ENCODE assay signal across 9 mouse cellular contexts in genomic region chr4:127023201-127023600, GRCm38 (mm10). TPM values are rescaled to one million over a fixed set of nuclear protein-coding genes. Genes with fewer than 3 reads are reported as not detected.
A peak's percentile ranks its signal among the peaks of the same experiment; 100 is the strongest.
DNase-seq lines count a peak whose midpoint lies in the region; ATAC-seq and TF ChIP-seq lines count a peak whose summit lies in the region.
"Had no signal": no experiment of that assay in that cellular context is flagged by ENCODE, and none has a peak within 500 bp of the region (broad histone marks: within the 10 kb centered on the region; RNA-seq: fewer than 3 reads in every experiment).

No protein-coding gene starts in this region.

- WGBS in lung, embryonic 14.5 days = under 1% methylated on average over 9 of the region's 9 CpGs
- WGBS in embryonic facial prominence, embryonic 15.5 days = under 1% methylated on average over 9 of the region's 9 CpGs
- 6% methylated on average over 9 of the region's 9 CpGs for WGBS in limb, embryonic 10.5 days
- WGBS in neural tube, embryonic 15.5 days = 2% methylated on average over 9 of the region's 9 CpGs

- peaks cover 63% of the 10 kb centered on the region for H3K36me3 ChIP-seq in lung, embryonic 14.5 days (ENCODE audit: insufficient read depth)
- H3K36me3 ChIP-seq in embryonic facial prominence, embryonic 15.5 days = peaks cover 44% of the 10 kb centered on the region
- peaks cover 64% of the 10 kb centered on the region for H3K36me3 ChIP-seq in limb, embryonic 10.5 days
- H3K36me3 ChIP-seq in neural tube, embryonic 15.5 days = peaks cover 29% of the 10 kb centered on the region

- no peak for TF ChIP-seq CTCF in lung, embryonic 14.5 days (IDR thresholded peaks at IDR 0.05; ENCODE audit: low read depth)

- intact Hi-C loops in gastrocnemius, postnatal 14 days (cut with DNase I; ENCODE audit: low total_unique reads) = no loop called here
- intact Hi-C loops in gastrocnemius, postnatal 36 days (cut with DNase I) = no loop called here

- no peak for DNase-seq in lung, embryonic 14.5 days
- DNase-seq in lung, postnatal 14 days = no peak
- DNase-seq in limb, embryonic 10.5 days (ENCODE audit: low spot score) = no peak
- no peak for DNase-seq in gastrocnemius, postnatal 14 days
- no peak for DNase-seq in gastrocnemius, postnatal 36 days
- DNase-seq in kidney, adult 9 months = no peak
- DNase-seq: left cerebral cortex, postnatal 4 days had no signal

- no peak overlapping the region for H3K27ac ChIP-seq in lung, embryonic 14.5 days (ENCODE audit: low read depth)
- no peak overlapping the region for H3K27ac ChIP-seq in embryonic facial prominence, embryonic 15.5 days (replicated peaks)
- H3K27ac ChIP-seq in limb, embryonic 10.5 days = 0 out of 2 replicates have a peak overlapping the region, but pooled peaks have one; percentile 100
- no peak overlapping the region for H3K27ac ChIP-seq in neural tube, embryonic 15.5 days (replicated peaks)

- H3K4me2 ChIP-seq in lung, embryonic 14.5 days = peak overlapping the region; percentile 96
- H3K4me2 ChIP-seq in embryonic facial prominence, embryonic 15.5 days (replicated peaks) = peak overlapping the region; percentile 76
- H3K4me2 ChIP-seq in neural tube, embryonic 15.5 days = peak overlapping the region; percentile 95

- H3K9ac ChIP-seq in lung, embryonic 14.5 days = peak overlapping the region; percentile 100
- H3K9ac ChIP-seq in embryonic facial prominence, embryonic 15.5 days = peak overlapping the region; percentile 99
- H3K9ac ChIP-seq in neural tube, embryonic 15.5 days (replicated peaks) = peak overlapping the region; percentile 90

- ATAC-seq in lung, embryonic 14.5 days (ENCODE audit: insufficient read depth) = no peak
- no peak for ATAC-seq in embryonic facial prominence, embryonic 15.5 days (ENCODE audit: insufficient number of reproducible peaks, low FRiP score, low TSS enrichment, low read depth)
- ATAC-seq in neural tube, embryonic 15.5 days (ENCODE audit: low FRiP score) = no peak

- H3K27me3 ChIP-seq in lung, embryonic 14.5 days (ENCODE audit: insufficient read depth, low read length) = no peaks in the 10 kb centered on the region
- H3K27me3 ChIP-seq in embryonic facial prominence, embryonic 15.5 days = no peaks in the 10 kb centered on the region
- H3K27me3 ChIP-seq in limb, embryonic 10.5 days (ENCODE audit: low read depth, poor library complexity, severe bottlenecking) = no peaks in the 10 kb centered on the region
- H3K27me3 ChIP-seq in neural tube, embryonic 15.5 days (replicated peaks) = no peaks in the 10 kb centered on the region

- H3K9me3 ChIP-seq in lung, embryonic 14.5 days (ENCODE audit: low read depth, low read length) = no peaks in the 10 kb centered on the region
- no peaks in the 10 kb centered on the region for H3K9me3 ChIP-seq in embryonic facial prominence, embryonic 15.5 days (replicated peaks)
- no peaks in the 10 kb centered on the region for H3K9me3 ChIP-seq in limb, embryonic 10.5 days (replicated peaks)
- H3K9me3 ChIP-seq in neural tube, embryonic 15.5 days (replicated peaks) = no peaks in the 10 kb centered on the region

- peaks cover 8% of the 10 kb centered on the region; the same call in 1 of the 2 replicates for H3K4me1 ChIP-seq in lung, embryonic 14.5 days (ENCODE audit: insufficient read depth)
- H3K4me1 ChIP-seq in embryonic facial prominence, embryonic 15.5 days = peaks cover 33% of the 10 kb centered on the region
- peaks cover 20% of the 10 kb centered on the region for H3K4me1 ChIP-seq in limb, embryonic 10.5 days
- H3K4me1 ChIP-seq in neural tube, embryonic 15.5 days = peaks cover 43% of the 10 kb centered on the region

- H3K4me3 ChIP-seq in lung, embryonic 14.5 days (ENCODE audit: low read depth, low read length) = peak overlapping the region; percentile 100
- peak overlapping the region; percentile 74 for H3K4me3 ChIP-seq in embryonic facial prominence, embryonic 15.5 days (replicated peaks)
- peak overlapping the region; percentile 100 for H3K4me3 ChIP-seq in limb, embryonic 10.5 days
- peak overlapping the region; percentile 96 for H3K4me3 ChIP-seq in neural tube, embryonic 15.5 days (replicated peaks)

RNA-seq across cellular contexts. Expression of gene Sfpq, which starts 2.1 kb away (rescaled TPM):
- polyA plus RNA-seq in lung, embryonic 14.5 days (2014; fragmentation: Nextera tagmentation; extraction: Ambion mirVana) = 129 and 137 TPM in 2 replicates
- 76.4 and 82.6 TPM in 2 replicates for polyA plus RNA-seq in embryonic facial prominence, embryonic 15.5 days (2015; fragmentation: Nextera tagmentation; extraction: Ambion mirVana)
- polyA plus RNA-seq in limb, embryonic 10.5 days (2016; fragmentation: Nextera tagmentation; extraction: Ambion mirVana) = 114 and 122 TPM in 2 replicates
- polyA plus RNA-seq in neural tube, embryonic 15.5 days (2015; fragmentation: Nextera tagmentation; extraction: Ambion mirVana) = 67.3 and 67.6 TPM in 2 replicates
- total RNA-seq in gastrocnemius, postnatal 14 days (2021) = 10 to 100 TPM; 66.4 to 70.0 TPM
- 10 to 100 TPM; 46.7 to 58.7 TPM for total RNA-seq in gastrocnemius, postnatal 36 days (2021)

RNA-seq across cellular contexts. Expression of gene Zmym1, which starts 37.8 kb away (rescaled TPM):
- 27.6 and 28.6 TPM in 2 replicates for polyA plus RNA-seq in lung, embryonic 14.5 days (2014; fragmentation: Nextera tagmentation; extraction: Ambion mirVana)
- 14.5 and 17.5 TPM in 2 replicates for polyA plus RNA-seq in embryonic facial prominence, embryonic 15.5 days (2015; fragmentation: Nextera tagmentation; extraction: Ambion mirVana)
- polyA plus RNA-seq in limb, embryonic 10.5 days (2016; fragmentation: Nextera tagmentation; extraction: Ambion mirVana) = 34.8 and 35.3 TPM in 2 replicates
- polyA plus RNA-seq in neural tube, embryonic 15.5 days (2015; fragmentation: Nextera tagmentation; extraction: Ambion mirVana) = 24.6 and 25.6 TPM in 2 replicates
- 1 to 10 TPM; 3.4 to 4.5 TPM for total RNA-seq in gastrocnemius, postnatal 14 days (2021)
- total RNA-seq in gastrocnemius, postnatal 36 days (2021) = 1 to 10 TPM; 4.2 to 4.5 TPM

RNA-seq across cellular contexts. Expression of gene Zmym6, which starts 54.0 kb away (rescaled TPM):
- polyA plus RNA-seq in lung, embryonic 14.5 days (2014; fragmentation: Nextera tagmentation; extraction: Ambion mirVana) = 17.8 and 18.7 TPM in 2 replicates
- 21.5 and 24.1 TPM in 2 replicates for polyA plus RNA-seq in embryonic facial prominence, embryonic 15.5 days (2015; fragmentation: Nextera tagmentation; extraction: Ambion mirVana)
- 18.4 and 23.2 TPM in 2 replicates for polyA plus RNA-seq in limb, embryonic 10.5 days (2016; fragmentation: Nextera tagmentation; extraction: Ambion mirVana)
- 31.6 and 33.7 TPM in 2 replicates for polyA plus RNA-seq in neural tube, embryonic 15.5 days (2015; fragmentation: Nextera tagmentation; extraction: Ambion mirVana)
- 1 to 10 TPM; 3.5 to 3.9 TPM for total RNA-seq in gastrocnemius, postnatal 14 days (2021)
- 1 to 10 TPM; 3.4 to 4.7 TPM for total RNA-seq in gastrocnemius, postnatal 36 days (2021)

RNA-seq across cellular contexts. Expression of gene Zmym4, which starts 55.3 kb away (rescaled TPM):
- polyA plus RNA-seq in lung, embryonic 14.5 days (2014; fragmentation: Nextera tagmentation; extraction: Ambion mirVana) = 19.8 and 21.8 TPM in 2 replicates
- 19.8 and 20.3 TPM in 2 replicates for polyA plus RNA-seq in embryonic facial prominence, embryonic 15.5 days (2015; fragmentation: Nextera tagmentation; extraction: Ambion mirVana)
- polyA plus RNA-seq in limb, embryonic 10.5 days (2016; fragmentation: Nextera tagmentation; extraction: Ambion mirVana) = 24.5 and 28.0 TPM in 2 replicates
- polyA plus RNA-seq in neural tube, embryonic 15.5 days (2015; fragmentation: Nextera tagmentation; extraction: Ambion mirVana) = 22.6 and 24.9 TPM in 2 replicates
- total RNA-seq in gastrocnemius, postnatal 14 days (2021) = 10 to 100 TPM; 15.5 to 18.7 TPM
- 10 to 100 TPM; 13.8 to 15.9 TPM for total RNA-seq in gastrocnemius, postnatal 36 days (2021)
